Mouse (Mus musculus): ENCODE measurements around the gene Atg7. TPM values are rescaled to one million over a fixed set of nuclear protein-coding genes. Genes with fewer than 3 reads are reported as not detected.
A peak's percentile ranks its signal among the peaks of the same experiment; 100 is the strongest.

Atg7 gene
- polyA plus RNA-seq, 1 experiment from 2014 or later, result 21.1 TPM

GRCm38 (mm10) chr6:114833791-114834346, 191.0 kb downstream of the Atg7 start:
- no peak overlapping the region; the same call in 1 of the 2 replicates for H3K9ac ChIP-seq
- 0 out of 2 replicates have a peak, but pooled peaks cover 5% of the 10 kb centered on the region for H3K9me3 ChIP-seq
- no peak overlapping the region for H3K4me3 ChIP-seq
- H3K27me3 ChIP-seq, result no peaks in the 10 kb centered on the region
- peaks cover 40% of the 10 kb centered on the region for H3K4me1 ChIP-seq (replicated peaks)
- no peaks in the 10 kb centered on the region for H3K36me3 ChIP-seq
- WGBS, result 58% methylated on average over 4 of the region's 4 CpGs
- H3K4me2 ChIP-seq, result no peak overlapping the region
- H3K27ac ChIP-seq (replicated peaks), result no peak overlapping the region; the same call in 1 of the 2 replicates
- no peak for ATAC-seq (ENCODE audit: low read depth)

GRCm38 (mm10) chr6:114835344-114835743, 192.4 kb downstream of the Atg7 start:
- 0 out of 2 replicates have a peak, but pooled peaks cover 5% of the 10 kb centered on the region for H3K9me3 ChIP-seq
- no peak for ATAC-seq (ENCODE audit: low read depth)
- H3K4me1 ChIP-seq (replicated peaks), result peaks cover 40% of the 10 kb centered on the region
- no peaks in the 10 kb centered on the region for H3K36me3 ChIP-seq
- H3K9ac ChIP-seq, result no peak overlapping the region
- H3K4me2 ChIP-seq, result no peak overlapping the region
- no peak overlapping the region for H3K4me3 ChIP-seq
- whole genome bisulfite sequencing, result 43% methylated on average over 7 of the region's 7 CpGs
- H3K27ac ChIP-seq (replicated peaks), result no peak overlapping the region
- H3K27me3 ChIP-seq, result no peaks in the 10 kb centered on the region

- ATAC-seq (ENCODE audit: low read depth), result peak; percentile 60
- H3K36me3 ChIP-seq, result no peaks in the 10 kb centered on the region
Measured at GRCm38 (mm10) chr6:114835752-114836151, 192.9 kb downstream of the Atg7 start.

DNA sequence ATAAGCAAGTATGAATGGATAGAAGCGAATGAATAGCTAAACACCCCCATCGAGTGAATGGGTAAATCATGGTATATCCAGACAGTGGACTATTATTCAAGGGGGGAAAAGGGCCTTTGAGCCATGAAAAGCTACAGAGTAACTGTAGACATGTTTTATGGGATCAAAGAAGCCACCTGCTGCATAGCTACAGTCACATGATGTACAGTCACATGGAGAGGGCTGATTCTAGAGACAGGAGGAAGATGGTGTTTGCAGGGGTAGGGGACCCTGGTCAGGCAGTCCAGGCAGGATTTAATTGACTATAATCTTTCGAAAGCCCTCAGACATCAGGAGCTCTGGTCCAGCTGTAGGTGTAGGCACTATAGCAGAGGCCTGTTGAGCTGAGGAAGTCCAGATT, 193.5 kb downstream of the Atg7 start:
- H3K27me3 ChIP-seq, result no peaks in the 10 kb centered on the region
- peaks cover 50% of the 10 kb centered on the region for H3K4me1 ChIP-seq (replicated peaks)
- no peaks in the 10 kb centered on the region for H3K36me3 ChIP-seq
- WGBS, result 48% methylated on average over 3 of the region's 3 CpGs
- H3K4me2 ChIP-seq, result no peak overlapping the region
- no peak overlapping the region for H3K27ac ChIP-seq (replicated peaks)
- 0 out of 2 replicates have a peak, but pooled peaks cover 5% of the 10 kb centered on the region for H3K9me3 ChIP-seq
- no peak overlapping the region for H3K4me3 ChIP-seq
- ATAC-seq (ENCODE audit: low read depth), result no peak
- H3K9ac ChIP-seq, result no peak overlapping the region

More at GRCm38 (mm10) chr6:114835752-114836151, 192.9 kb downstream of the Atg7 start:
- Histone ChIP-seq H3K9me3 (0 out of 2 replicates have a peak, but pooled peaks cover 5% of the 10 kb centered on the region), H3K27me3 (no peaks in the 10 kb centered on the region), H3K27ac (replicated peaks) (no peak overlapping the region), H3K4me3 (no peak overlapping the region), H3K4me1 (replicated peaks) (peaks cover 43% of the 10 kb centered on the region), H3K4me2 (no peak overlapping the region), H3K9ac (no peak overlapping the region)
- whole genome bisulfite sequencing, result 71% methylated on average over 1 of the region's 1 CpGs

- no peak overlapping the region for H3K27ac ChIP-seq (replicated peaks)
- no peak overlapping the region for H3K9ac ChIP-seq
- H3K36me3 ChIP-seq, result no peaks in the 10 kb centered on the region
- ATAC-seq (ENCODE audit: low read depth), result no peak
- peaks cover 54% of the 10 kb centered on the region for H3K4me1 ChIP-seq (replicated peaks)
- H3K9me3 ChIP-seq, result 0 out of 2 replicates have a peak, but pooled peaks cover 5% of the 10 kb centered on the region
- H3K27me3 ChIP-seq, result no peaks in the 10 kb centered on the region
- no peak overlapping the region for H3K4me2 ChIP-seq
- H3K4me3 ChIP-seq, result no peak overlapping the region
- WGBS, result 88% methylated on average over 4 of the region's 4 CpGs
Measured at GRCm38 (mm10) chr6:114838872-114839271, 196.0 kb downstream of the Atg7 start.

DNA sequence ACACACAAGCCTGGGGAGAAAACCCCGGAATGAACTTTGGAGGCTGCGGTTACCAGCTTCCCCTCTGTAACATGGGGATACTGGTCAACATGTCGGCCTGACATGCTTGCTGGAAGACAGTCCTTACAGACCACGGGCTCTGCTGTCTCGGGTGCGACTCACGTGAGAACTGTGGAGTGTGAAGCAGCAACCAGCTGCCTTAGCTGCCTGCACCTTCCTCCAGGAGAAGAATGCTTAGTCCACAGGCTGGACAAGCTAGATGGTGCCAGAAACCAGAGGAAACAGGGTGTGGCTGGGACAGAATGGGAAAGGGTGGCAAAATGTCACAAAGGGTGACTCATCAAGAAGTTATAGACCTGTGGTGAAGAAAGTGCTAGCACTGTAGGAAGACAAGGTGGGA, 197.1 kb downstream of the Atg7 start:
- no peaks in the 10 kb centered on the region for H3K36me3 ChIP-seq
- ATAC-seq (ENCODE audit: low read depth), result no peak
- WGBS, result 92% methylated on average over 7 of the region's 7 CpGs
- no peak overlapping the region for H3K9ac ChIP-seq
- no peaks in the 10 kb centered on the region for H3K27me3 ChIP-seq
- no peak overlapping the region for H3K27ac ChIP-seq (replicated peaks)
- H3K9me3 ChIP-seq, result 0 out of 2 replicates have a peak, but pooled peaks cover 5% of the 10 kb centered on the region
- H3K4me2 ChIP-seq, result no peak overlapping the region
- peaks cover 43% of the 10 kb centered on the region for H3K4me1 ChIP-seq (replicated peaks)
- no peak overlapping the region for H3K4me3 ChIP-seq

DNA sequence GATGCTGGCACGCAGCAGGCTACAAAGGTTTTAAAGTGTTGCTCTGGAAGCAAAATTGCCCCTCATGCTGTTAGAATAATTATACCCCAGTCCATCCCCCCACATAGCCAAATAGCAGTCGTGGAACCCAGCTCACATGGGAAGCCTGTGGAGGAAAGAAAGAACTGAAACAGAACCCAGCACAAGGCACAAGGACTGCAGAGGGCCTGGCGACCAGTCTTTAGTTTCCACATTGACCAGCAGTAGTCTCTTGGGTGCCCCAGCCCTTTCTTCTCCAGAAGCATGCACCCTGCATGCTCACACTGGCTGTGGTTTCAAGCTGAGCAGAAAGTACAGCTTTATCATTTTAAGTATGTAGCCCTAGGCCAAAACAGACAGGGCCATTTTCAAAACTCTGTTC, 199.2 kb downstream of the Atg7 start:
- Histone ChIP-seq H3K4me3 (no peak overlapping the region), H3K9me3 (0 out of 2 replicates have a peak, but pooled peaks cover 5% of the 10 kb centered on the region), H3K4me1 (replicated peaks) (peaks cover 41% of the 10 kb centered on the region), H3K9ac (no peak overlapping the region), H3K36me3 (no peaks in the 10 kb centered on the region), H3K4me2 (no peak overlapping the region), H3K27me3 (no peaks in the 10 kb centered on the region), H3K27ac (replicated peaks) (peak overlapping the region; percentile 69)
- 7% methylated on average over 3 of the region's 3 CpGs for WGBS
- no peak for ATAC-seq (ENCODE audit: low read depth)

DNA sequence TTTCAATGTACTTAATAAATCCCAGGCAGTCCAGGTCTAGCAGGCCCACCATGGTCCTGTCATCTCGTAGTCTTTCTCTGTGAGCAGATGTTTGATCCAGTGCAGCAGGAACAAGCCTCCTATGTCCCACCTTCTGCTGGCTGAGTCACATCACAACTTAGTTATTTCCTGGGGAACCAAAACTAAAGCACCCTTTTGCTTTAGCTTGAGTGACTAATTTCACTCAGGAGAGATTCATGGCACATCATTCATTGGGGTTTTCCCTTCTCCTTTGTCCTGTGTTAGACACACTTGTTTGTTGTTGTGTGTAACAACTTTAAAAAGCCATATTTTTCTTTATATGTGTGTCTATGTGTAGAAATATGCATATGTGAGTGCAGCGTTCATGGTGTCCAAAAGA, 200.0 kb downstream of the Atg7 start:
- WGBS, result 93% methylated on average over 2 of the region's 2 CpGs
- no peak for ATAC-seq (ENCODE audit: low read depth)
- Histone ChIP-seq H3K27me3 (no peaks in the 10 kb centered on the region), H3K4me3 (no peak overlapping the region), H3K36me3 (no peaks in the 10 kb centered on the region), H3K9me3 (0 out of 2 replicates have a peak, but pooled peaks cover 5% of the 10 kb centered on the region), H3K27ac (replicated peaks) (no peak overlapping the region), H3K4me1 (replicated peaks) (peaks cover 43% of the 10 kb centered on the region), H3K9ac (no peak overlapping the region), H3K4me2 (no peak overlapping the region)

- H3K36me3 ChIP-seq, result no peaks in the 10 kb centered on the region
- H3K27me3 ChIP-seq, result no peaks in the 10 kb centered on the region
- H3K4me3 ChIP-seq, result no peak overlapping the region
- H3K9me3 ChIP-seq, result no peaks in the 10 kb centered on the region
- peak overlapping the region; percentile 63 for H3K27ac ChIP-seq (replicated peaks)
- ATAC-seq (ENCODE audit: low read depth), result peak; percentile 54; the same call in 1 of the 2 replicates
- H3K4me1 ChIP-seq (replicated peaks), result peaks cover 49% of the 10 kb centered on the region
- no peak overlapping the region for H3K4me2 ChIP-seq
- 13% methylated on average over 4 of the region's 4 CpGs for WGBS
- H3K9ac ChIP-seq, result no peak overlapping the region
Measured at GRCm38 (mm10) chr6:114846153-114846772, 203.4 kb downstream of the Atg7 start.

DNA sequence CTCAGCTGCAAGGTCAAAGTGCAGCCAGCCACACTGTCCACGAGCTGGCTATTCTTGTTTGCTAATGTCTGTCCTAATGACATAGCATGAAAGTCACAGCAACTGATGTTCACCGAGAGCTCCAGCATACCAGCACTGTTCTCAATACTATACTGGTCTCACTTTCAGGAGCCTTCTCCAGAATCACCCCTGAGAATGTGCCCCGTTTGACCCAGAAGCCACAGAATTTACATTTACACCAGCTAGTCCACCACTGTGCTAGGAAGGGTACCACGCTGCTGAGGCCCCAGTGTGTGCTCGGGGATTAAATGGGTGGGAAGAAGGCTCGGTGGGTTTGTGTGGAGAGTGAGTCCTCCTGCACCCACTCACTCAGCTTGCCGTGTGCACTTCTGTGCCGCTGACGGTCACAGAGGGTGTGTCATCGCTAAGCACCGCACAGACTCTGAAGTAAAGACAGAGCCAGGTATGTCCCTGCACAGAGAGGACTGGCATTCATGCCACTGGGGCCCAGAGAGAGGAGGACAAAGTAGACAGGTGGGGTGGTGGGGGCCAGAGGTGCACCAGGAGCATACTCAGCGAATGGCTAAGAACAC, 204.8 kb downstream of the Atg7 start:
- no peak for ATAC-seq (ENCODE audit: low read depth)
- H3K9me3 ChIP-seq, result no peaks in the 10 kb centered on the region
- no peak overlapping the region for H3K9ac ChIP-seq
- no peak overlapping the region for H3K27ac ChIP-seq (replicated peaks)
- H3K4me2 ChIP-seq, result no peak overlapping the region
- H3K4me1 ChIP-seq (replicated peaks), result peaks cover 49% of the 10 kb centered on the region
- H3K4me3 ChIP-seq, result no peak overlapping the region
- H3K36me3 ChIP-seq, result no peaks in the 10 kb centered on the region
- 79% methylated on average over 12 of the region's 12 CpGs for WGBS
- no peaks in the 10 kb centered on the region for H3K27me3 ChIP-seq

DNA sequence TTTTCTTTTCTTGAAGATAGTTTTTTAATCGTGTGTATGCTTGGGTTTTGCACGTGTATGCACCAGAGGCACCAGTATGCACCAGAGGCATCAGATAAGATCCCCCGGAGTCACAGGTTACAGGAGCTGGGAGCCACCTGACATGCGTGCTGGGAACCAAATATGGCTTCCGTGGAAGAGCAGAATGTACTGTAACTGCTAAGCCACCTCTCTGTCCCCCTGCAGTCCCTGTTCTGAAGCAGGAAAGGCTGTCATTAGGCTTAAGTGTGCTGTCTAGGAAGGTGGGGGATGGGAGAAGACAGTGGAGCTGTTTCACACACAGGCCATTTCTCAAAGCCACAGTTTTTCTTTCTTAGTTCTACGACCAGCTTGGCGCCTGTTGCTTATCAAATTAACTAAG, 205.9 kb downstream of the Atg7 start:
- Histone ChIP-seq H3K4me2 (no peak overlapping the region), H3K4me3 (no peak overlapping the region), H3K9ac (no peak overlapping the region), H3K27me3 (no peaks in the 10 kb centered on the region), H3K36me3 (no peaks in the 10 kb centered on the region), H3K27ac (replicated peaks) (no peak overlapping the region), H3K9me3 (no peaks in the 10 kb centered on the region), H3K4me1 (replicated peaks) (peaks cover 58% of the 10 kb centered on the region)
- WGBS, result 56% methylated on average over 7 of the region's 7 CpGs
- ATAC-seq (ENCODE audit: low read depth), result no peak

- Histone ChIP-seq H3K9ac (no peak overlapping the region), H3K36me3 (no peaks in the 10 kb centered on the region), H3K4me1 (replicated peaks) (peaks cover 68% of the 10 kb centered on the region), H3K4me3 (no peak overlapping the region), H3K9me3 (no peaks in the 10 kb centered on the region), H3K27ac (replicated peaks) (no peak overlapping the region), H3K27me3 (no peaks in the 10 kb centered on the region), H3K4me2 (no peak overlapping the region)
- 89% methylated on average over 8 of the region's 8 CpGs for WGBS
- ATAC-seq (ENCODE audit: low read depth), result no peak
Measured at GRCm38 (mm10) chr6:114849787-114850186, 206.9 kb downstream of the Atg7 start.

Measured in neural tube, embryonic 13.5 days (tissue).